Mouse (Mus musculus) liver, adult 2 months (tissue): ENCODE results near the gene Rassf5.

Experiments used
- CTCF ChIP-seq: fragments of 200-500 bp; IDR thresholded peaks from 2 replicates; pipeline ENCODE4 v1.5.1; 2011; ENCODE audit warnings: low read depth, low read length, control low read depth
- POLR2A ChIP-seq: fragments of 200-500 bp; IDR thresholded peaks from 2 replicates; pipeline ENCODE4 v1.6.1; 2011; ENCODE audit warnings: low read length, control low read depth; ENCODE audit not compliant: insufficient read depth; ENCODE audit errors: extremely low read depth

DNA sequence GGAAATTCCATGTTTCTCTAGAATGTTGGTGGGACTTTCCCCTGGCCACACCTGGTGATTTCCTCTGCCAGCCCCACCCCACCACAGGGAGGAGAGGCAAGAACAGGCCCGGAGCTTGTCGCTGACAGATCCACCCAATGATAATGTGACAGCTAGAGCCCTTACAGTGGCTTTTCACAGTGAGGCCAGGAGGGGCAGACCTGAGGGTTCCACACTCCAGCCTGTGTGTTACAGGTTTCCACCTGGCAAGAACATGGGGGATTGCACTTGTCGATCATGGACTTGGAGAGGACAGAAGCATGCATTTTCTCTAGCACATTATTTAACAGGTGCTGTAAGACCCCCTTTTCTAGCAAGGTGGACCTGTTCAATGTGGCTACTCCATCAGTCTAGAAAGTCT is 35.2 kb upstream of the Rassf5 start:
- TF ChIP-seq POLR2A (no peak), CTCF (peak; percentile 13; the same call in 1 of the 2 replicates)
